Mouse (Mus musculus) Muller cell, postnatal 12 days (primary cell): ENCODE results near the gene Vps13d.

ENCODE experiments used
- DNase-seq: peaks from one replicate; pipeline ENCODE4 v3.0.0-alpha.2; 2015; ENCODE audit errors: inconsistent ontology term

Gene Vps13d

DNA sequence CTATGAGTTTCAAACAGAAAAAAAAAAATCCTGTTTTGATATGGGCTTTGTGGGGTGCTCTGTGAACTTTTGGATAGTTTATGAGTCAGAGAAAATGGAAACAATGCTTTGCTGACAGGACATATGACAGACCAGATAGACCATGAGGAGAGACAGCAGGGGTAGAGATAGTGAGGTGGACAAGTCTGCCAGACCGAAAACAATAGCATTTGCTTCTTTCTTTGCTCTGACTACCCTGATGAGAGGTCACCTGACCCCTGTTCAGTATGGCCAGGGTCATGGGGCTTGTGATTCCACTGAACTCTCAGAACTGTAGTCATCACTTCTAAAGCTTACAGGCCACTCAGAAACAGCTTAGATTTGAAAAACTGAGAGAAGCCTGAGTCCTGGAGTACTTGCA is 217.7 kb downstream of the Vps13d start:
- DNase-seq, result no peak

GRCm38 (mm10) chr4:144975505-144975904 is 219.3 kb downstream of the Vps13d start:
- no peak for DNase-seq

DNA sequence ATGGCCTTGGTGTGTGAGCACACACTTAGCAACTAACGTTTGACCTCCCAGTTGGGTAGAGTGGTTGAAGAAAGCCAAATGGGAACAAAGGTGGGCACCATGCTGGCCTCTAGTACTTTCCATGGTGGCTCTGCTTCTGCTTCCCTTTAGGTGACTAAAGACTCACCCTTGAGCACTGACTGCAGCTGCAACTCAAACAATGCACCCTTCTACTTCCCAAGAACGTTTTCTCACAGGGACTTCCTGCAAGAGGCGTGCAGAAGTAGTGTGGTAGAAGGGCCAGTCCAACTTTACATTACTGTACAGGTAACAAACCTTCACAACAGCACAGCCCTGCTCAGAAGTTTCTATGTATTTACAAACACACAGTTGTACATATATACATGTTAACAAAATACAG is 220.3 kb downstream of the Vps13d start:
- DNase-seq, result no peak

DNA sequence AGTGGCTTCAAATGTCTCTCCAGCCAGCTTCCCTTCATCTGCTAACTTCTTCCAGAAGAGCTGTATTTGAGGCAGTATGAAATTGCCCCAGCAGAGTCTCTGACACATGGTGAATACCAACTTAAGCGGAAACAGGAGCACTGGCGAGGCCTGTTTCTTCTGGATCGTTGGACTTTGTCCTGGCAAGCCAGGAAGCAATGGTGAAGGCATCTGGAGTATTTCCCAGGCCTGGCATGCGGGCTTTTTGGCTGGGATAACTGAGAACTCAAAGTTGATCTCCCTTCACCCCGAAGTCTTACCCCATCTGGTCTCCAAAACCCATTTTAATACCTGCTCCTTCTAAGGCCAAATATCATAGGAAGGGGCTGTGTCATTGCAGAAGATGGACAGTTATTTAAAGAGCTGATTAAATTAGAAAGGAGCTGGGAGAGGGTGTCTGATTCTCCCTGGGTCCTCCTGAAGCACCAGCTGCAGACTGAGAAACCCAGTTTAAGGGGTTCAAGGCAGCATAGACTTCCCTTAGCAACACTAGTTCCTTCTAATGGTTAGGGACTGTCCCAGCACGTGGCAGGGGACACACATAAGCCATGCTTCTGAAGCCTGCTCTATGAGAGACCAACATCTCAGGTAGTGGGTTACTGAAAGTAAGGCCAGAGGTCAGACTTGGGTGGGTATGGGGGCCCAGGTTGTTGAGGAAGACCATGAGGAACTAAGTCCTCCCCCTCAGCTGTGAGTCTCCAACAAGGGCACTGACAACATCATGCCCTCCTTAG is 221.7 kb downstream of the Vps13d start:
- peak; percentile 76 for DNase-seq

DNA sequence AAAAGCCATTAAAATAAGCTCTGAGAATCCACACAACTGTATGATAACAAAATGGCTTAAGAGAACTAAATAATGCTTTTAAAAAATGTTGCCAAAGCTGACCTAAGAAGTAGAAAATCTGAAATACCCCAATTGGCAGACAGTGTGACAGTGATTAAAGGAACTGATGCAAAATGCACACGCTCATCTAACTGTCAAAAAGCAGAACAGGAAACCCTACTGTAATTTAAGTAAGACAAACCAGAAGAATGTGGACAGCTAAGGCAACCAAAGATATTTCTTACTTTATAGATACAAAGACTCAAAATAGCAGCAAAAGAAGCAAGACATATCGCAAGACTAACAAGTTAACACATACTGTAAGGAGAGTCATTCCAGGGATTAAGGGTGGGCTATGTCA is 223.8 kb downstream of the Vps13d start:
- no peak for DNase-seq

GRCm38 (mm10) chr4:144969030-144969429 is 225.8 kb downstream of the Vps13d start:
- peak; percentile 73 for DNase-seq

DNA sequence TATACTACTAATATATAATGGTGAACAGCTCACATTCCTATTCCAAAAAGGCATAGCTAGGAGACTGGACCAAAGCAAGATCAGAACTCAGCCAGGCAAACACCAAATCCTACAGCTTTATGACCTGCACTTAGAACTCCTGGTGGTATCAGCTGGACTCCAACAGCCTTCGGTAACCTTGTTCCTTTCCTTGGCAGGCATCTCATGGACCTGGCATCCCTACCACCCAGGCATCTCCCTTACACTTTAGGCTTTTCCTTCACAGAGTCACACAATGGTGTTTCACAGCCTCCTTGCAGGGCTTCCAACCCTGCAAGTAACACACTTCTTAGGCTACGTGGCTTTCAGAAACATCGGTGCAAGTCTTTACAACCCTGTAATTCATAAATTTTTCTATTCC is 226.4 kb downstream of the Vps13d start:
- no peak for DNase-seq

GRCm38 (mm10) chr4:144965255-144965654 is 229.6 kb downstream of the Vps13d start:
- DNase-seq, result no peak

GRCm38 (mm10) chr4:144961696-144962095 is 233.1 kb downstream of the Vps13d start:
- no peak for DNase-seq

DNA sequence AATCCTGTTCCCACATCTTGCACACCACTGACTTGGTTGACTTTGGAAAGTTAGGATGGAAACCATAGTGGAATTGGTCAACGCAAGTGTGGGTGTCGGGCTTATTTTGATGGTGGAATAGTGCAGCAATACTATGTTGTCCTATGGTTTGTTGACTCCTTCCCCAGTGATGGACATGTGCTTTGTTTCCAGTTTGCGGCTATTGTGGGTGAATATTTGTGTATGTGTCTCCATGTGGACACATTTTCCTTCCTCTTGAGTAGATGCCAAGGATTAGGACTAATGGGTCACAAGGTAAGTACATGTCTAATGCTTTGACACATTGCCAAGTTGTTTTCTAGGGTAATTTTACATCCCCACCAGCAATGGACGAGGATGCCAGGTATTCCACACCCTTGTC is 233.6 kb downstream of the Vps13d start:
- no peak for DNase-seq

GRCm38 (mm10) chr4:144960188-144960904 is 234.5 kb downstream of the Vps13d start:
- no peak for DNase-seq

DNA sequence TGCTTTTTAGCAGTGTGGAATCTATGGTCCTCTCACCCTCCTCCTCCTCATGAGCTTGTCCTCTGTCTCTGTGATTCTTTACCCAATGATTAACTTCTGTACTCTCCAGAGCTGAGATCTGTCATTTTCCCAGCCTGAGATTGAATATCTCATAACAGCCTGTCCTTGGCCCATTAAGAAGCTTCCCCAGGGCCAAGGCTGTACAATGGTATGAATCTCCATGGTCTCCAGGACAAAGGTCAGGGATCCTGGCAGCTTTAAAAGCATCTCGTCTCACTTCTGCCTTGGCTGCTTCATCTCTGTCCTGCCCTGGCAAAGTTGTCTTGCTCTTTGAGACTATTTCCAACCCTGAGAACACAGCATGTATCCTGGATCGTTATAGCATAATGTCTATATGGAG is 237.1 kb downstream of the Vps13d start:
- DNase-seq, result no peak

DNA sequence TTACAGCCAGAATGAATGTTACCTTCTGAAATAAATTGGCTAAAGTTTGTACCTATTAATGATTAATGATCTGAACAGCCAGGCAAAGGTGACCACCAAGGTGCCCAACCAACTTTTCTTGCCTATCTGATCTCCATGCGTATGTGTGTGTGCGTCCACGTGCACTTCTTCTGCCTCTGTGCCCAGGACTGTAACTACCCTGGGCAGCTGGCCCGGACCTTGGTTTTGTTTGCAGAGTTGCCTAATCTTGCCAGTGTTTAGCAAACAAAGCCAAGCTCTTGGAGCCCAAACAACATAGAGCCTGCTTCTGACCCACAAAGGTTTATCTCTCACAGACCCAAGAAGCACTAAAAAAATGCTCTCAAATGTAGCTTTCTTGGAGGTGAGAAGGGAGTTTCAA is 237.6 kb downstream of the Vps13d start:
- peak; percentile 68 for DNase-seq

DNA sequence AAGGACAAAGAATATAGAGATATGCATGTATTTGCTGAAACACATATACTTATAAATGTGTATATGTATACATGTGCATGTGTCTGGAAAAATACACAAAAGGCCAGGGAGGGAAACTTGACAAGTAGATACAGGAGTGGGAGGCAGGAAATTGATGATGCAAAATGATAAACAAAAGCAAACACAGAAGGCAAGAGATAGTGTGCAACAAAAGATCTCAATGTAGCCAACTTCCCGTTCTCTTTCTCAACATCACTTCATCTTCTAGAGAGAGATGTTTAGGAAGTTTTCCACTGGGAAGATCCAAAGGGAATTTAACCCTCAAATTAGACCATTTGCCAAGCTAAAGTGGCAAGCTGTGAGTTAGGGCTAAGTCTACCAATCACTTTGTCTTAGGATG is 238.5 kb downstream of the Vps13d start:
- DNase-seq, result no peak

DNA sequence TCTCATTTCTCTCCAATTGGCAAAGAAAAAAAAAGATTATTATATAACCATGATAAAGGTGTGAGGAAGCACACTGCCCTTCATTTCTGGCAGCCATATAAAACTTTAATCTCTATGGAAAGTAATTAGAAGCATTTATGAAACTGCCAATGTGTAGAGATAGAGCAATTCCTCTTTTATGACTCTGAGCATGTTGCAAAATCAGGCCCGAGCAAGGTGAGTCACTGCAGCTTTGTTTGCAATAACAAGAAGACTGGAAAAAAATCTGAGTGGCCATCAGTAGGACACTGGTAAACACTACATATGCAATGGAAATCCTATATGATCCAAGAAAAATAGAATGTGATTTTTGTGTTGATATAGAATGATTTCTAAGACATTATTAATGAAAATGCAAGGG is 238.9 kb downstream of the Vps13d start:
- peak; percentile 41 for DNase-seq

DNA sequence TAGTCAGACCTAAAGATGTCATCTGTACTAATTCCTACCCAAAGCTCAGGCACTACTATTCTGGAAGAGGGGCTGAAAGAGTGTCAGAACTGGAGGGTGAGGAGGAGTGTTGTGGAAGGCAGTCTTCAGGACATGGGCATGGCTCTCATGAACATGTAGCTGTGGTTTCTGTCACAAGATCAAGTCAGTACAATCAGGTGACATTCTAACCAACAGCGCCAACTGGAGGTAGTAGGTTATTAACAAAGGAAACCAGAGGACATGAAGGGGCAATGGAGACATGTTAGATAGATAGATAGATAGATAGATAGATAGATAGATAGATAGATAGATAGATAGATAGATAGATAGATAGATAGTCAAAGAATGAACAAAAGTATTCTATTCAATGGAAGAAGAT is 241.4 kb downstream of the Vps13d start:
- DNase-seq, result no peak

- peak; percentile 83 for DNase-seq
Observed at GRCm38 (mm10) chr4:144951859-144952258, 242.9 kb downstream of the Vps13d start.

GRCm38 (mm10) chr4:144950883-144951282 is 243.9 kb downstream of the Vps13d start:
- DNase-seq, result no peak

DNA sequence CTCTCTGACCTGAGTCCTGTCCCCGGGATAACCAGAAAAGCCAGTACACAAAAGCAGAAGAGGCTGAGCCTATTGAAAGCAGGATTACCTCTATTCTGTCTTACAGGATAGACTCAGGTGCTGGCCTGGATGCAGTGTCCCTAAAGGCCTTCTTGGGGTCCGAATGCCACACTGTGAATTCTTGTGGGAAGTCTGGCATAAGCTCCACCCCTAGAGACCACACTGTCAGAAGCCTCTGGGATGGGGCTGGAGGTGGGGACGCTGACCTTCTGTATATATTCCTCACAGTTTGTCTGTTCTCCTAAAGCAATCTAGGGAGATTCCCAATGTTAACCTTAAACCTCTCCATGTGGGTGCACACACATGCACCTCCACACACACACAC is 244.5 kb downstream of the Vps13d start:
- no peak for DNase-seq

DNA sequence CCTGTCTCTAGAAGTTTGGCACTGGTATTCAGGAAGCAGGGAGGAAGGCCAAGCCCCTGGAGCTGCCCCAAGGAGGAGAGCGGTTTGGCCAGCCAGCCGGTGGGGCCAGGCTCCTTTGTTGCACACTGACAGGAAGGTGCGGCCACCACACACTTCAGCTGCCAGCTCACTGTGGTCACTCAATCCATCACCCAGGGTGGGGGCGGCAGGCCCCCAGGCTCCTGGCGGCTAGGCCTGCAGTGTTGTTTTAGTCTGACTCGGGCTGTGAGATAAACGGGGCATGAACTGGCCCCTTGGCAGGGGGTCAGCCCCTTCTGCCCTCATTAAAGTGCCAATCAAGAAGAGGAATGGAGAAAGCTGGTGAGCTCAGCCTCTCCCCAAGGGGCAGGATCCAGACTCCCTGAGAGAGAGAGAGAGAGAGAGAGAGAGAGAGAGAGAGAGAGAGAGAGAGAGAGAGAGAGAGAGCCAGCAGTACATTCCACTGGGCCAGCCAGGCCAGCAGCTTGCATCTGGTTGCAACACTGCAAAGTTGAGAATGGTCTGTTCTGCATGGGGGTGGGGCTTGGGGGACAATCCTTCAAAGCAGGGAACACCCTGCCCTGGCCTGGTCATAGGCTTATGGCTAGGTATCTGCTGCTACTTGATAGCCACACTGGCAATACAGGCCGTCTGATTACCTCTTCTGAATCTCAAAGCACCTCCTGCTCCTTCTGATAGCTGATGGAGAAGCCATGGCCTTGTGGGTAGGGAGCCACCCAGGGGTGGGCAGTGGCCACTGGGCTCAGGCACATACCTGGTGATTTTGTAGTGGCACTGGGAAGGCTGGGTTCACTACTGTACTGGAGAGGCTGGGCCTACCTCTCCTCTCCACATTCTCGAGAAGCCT is 245.1 kb downstream of the Vps13d start:
- peak; percentile 99 for DNase-seq

DNA sequence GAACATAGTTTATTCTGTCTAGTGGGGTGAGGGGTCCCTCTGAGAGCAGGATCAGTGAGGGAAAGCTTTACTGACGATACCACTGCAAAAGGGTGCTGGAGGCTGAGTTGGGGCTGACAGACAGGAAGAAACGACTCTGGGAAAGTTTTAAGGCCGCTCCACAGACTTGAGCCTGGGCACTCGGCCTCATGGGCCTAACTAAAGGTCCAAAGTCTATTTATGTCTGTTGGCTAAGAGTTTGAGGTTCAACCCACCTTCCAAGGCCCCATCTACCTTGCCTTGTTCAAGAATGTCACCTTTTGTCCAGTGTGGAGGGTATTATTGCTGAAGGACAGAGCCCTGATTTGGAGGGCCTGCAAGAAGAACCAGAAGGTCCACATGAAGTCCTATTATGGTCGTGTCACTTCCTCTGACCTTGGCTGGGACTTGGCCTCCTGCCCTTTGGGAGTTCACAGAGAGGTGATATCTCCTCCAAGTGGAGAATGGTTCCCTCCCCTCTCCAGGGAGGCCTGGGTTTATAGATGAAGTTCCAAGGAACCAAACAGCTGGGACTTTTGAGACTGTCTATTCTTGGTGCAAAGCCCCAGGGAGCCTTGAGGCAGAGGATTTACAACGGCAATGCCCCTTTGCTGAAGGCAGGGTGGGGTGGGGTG is 246.9 kb downstream of the Vps13d start:
- no peak for DNase-seq

- no peak for DNase-seq
Observed at GRCm38 (mm10) chr4:144943273-144943672, 251.5 kb downstream of the Vps13d start.
